Mouse (Mus musculus) megakaryocyte, embryonic 14.5 days (primary cell): ENCODE results near the gene Ncoa1.

Source experiments
- FLI1 ChIP-seq: IDR thresholded peaks from 2 replicates; pipeline ENCODE4 v1.6.1; 2012; ENCODE audit warnings: low read length, inconsistent platforms, mixed read lengths
- GATA1 ChIP-seq: IDR thresholded peaks from 3 replicates; pipeline ENCODE4 v1.6.1; 2012; ENCODE audit warnings: mixed read lengths, low read length, inconsistent platforms, borderline replicate concordance

DNA sequence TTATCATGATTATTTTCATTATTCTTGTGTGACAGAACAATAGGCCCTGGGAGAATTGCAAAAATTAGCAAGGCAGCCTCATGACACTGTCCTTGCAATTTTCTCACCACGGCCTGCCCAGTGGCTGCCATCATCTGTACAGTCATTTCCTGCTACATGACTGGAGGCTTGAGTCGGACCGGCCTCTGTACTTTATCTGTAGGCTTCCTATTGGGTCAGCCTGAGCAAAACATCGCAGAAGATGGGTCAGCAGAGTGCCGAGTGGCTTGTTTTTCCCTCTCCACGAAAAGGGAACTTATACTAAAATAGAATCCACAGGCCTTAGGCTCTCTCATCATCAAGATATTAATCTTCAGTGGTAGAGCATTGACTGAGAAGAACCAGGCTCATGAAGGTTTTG, 28.3 kb upstream of the Ncoa1 start:
- TF ChIP-seq GATA1 (no peak), FLI1 (no peak)
